Mouse (Mus musculus): ENCODE measurements around the gene Arrdc5.

Arrdc5 gene

DNA sequence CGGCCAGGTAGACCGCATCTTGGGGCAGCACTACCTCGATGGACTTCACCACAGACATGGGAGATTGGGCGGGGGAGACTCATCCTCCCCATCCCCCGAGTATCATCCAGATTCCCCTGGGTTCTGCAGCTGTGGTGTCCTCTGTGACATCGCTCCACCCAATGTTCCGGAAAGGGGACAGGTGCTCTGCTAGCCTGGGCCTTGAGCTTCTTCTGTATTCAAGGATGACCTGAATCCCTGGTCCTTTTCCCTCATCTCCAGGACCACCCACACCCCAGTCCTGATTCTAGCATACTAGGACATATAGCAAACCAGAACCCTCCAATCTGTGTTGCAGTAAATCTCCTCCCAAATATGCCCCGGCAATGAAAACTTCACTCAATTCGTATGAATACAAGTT lies at the start of gene Arrdc5:
Gene Arrdc5, minus strand, starts transcription at position 101 of the 400 bp plus-strand sequence.
- no peak for DNase-seq

- DNase-seq = no peak
Observed at GRCm38 (mm10) chr17:56348586-56348985, 48.5 kb upstream of the Arrdc5 start.

GRCm38 (mm10) chr17:56348128-56348527 lies 48.0 kb upstream of the Arrdc5 start:
- DNase-seq = no peak

DNA sequence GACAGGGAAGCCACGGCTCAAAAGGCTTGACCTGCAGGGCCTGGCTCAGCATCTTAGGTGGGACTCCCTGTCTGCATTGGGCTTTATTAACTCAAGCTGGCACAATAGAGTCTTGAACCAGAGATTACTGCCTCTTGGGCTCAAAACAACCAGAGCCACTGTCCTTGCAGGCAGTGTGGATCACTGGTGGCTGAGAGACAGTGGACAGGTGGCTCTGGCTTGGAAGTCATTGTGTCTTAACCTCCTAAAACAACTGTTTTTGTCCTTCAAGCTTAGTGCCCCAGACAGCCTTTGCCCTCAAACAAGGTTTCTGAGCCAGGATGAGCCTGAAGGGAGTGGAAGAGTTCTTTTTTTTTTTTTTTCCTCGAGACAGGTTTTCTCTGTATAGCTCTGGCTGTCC lies 45.3 kb upstream of the Arrdc5 start:
- no peak for DNase-seq

GRCm38 (mm10) chr17:56343466-56343865 lies 43.4 kb upstream of the Arrdc5 start:
- no peak for DNase-seq

GRCm38 (mm10) chr17:56340717-56341116 lies 40.6 kb upstream of the Arrdc5 start:
- no peak for DNase-seq

DNA sequence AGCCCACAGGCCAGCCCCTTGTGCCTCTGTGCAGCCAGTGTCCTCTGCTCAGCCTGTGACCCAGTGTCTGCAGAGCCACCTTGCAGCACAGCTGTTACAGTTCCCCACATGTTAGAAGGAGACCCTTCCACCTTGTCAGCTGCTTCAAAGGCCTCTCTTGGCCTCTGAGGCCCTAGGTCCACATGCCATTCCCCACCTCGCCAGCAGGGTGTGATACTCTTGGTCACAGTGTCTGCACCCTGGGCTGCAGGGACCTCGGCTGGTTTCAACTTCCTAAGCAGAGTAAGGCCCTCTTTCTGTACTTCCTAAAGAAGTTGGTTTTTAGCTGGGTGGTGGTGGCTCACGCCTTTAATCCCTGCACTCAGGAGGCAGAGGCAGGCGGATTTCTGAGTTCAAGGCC lies 38.8 kb upstream of the Arrdc5 start:
- peak; percentile 68 to 70 for DNase-seq

DNA sequence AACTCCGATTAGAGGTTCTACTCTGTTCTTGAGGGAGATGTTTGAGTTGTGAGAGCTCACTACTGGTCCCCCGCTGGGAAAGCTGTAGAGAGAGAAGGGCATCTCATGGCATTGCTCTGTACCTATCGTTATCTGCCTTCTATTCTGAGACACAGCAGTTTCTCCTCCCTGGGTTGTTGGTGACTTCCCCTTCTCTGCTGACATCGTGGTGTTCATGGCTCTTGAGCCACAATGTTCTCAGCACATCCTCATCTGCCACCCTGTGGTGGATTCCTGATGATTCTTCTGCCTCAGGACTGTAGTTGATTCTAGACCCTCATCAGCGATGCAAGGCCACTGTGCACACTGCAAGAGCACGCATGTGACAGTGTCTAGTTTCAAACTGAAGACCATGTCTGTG lies 37.7 kb upstream of the Arrdc5 start:
- no peak for DNase-seq

- peak; percentile 54 to 62 for DNase-seq
Observed at GRCm38 (mm10) chr17:56337190-56337589, 37.1 kb upstream of the Arrdc5 start.

GRCm38 (mm10) chr17:56332987-56333386 lies 32.9 kb upstream of the Arrdc5 start:
- no peak for DNase-seq

GRCm38 (mm10) chr17:56331256-56331655 lies 31.2 kb upstream of the Arrdc5 start:
- DNase-seq = no peak

GRCm38 (mm10) chr17:56330345-56330744 lies 30.3 kb upstream of the Arrdc5 start:
- peak; percentile 31 to 49 for DNase-seq

GRCm38 (mm10) chr17:56329267-56329666 lies 29.2 kb upstream of the Arrdc5 start:
- DNase-seq = no peak

DNA sequence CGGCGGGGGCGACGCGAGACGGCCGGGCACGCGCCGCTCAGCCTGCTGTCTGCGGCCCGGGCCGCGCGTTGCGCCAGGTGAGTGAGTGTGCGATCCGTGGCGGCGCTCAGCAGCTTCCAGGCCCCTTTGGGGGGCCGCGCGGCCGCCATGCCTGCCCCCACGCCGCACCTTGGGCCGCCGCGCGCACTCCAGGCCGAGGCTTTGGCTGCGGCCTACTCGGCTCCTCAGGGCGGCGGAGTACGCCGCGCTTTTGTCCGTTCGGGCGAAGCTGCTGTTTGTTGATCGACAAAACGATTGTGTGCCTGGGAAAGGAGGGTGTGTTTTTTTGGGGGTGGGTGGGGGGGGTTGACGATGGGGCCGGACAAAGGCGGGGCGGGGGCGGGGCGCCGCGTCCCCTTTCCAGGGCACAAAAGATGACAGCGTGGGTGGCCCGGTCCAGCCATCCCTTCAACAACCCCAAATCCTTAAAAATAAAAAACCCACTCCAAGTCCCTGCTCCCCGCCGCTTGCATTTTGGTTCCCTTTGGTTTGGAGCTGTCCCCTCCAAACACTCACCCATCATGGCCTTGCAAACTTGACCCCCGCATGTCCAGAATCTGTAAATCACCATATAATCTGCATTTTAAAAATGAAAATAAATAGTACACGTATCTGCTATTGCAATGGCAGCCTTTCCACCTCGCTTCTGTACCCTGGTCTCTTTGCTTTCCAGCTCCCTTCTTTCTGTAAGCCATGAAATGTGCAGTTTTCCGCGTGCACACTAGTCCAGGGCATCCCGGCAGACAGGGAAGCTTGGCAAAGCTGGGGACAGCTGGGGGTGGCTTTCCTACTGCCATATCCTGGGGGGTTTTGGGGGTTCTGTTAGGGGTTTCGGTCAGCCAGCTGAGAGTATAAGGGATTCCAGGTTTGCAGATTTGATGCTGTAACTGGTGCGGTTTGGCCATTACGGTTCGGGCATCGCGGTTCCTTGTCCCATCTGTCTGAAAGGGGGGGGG lies 26.4 kb upstream of the Arrdc5 start:
- no peak for DNase-seq

- peak; percentile 99 for DNase-seq
Observed at GRCm38 (mm10) chr17:56325450-56326152, 25.5 kb upstream of the Arrdc5 start, which contains the start of gene Kdm4b. Gene Kdm4b (plus strand): TSS chr17:56326062.

DNA sequence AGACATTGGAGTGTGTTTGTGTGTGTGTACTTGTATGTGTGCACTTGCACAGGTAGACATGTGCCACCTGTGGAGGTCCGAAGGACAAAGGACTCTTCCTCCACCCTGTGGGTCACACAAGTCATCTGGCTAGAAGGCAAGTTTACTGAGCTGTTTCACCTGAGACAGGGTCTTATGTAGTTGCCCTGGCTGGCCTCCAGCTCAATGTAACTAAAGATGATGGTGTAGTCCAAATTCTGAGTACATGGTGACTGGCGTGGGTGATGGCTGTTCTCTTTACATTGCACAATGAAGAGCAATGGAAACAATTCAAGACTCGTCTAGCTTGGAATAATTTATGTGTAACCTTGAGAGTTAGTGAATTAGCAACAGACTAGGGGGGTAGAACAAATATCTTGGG lies 24.3 kb upstream of the Arrdc5 start:
- DNase-seq = no peak

DNA sequence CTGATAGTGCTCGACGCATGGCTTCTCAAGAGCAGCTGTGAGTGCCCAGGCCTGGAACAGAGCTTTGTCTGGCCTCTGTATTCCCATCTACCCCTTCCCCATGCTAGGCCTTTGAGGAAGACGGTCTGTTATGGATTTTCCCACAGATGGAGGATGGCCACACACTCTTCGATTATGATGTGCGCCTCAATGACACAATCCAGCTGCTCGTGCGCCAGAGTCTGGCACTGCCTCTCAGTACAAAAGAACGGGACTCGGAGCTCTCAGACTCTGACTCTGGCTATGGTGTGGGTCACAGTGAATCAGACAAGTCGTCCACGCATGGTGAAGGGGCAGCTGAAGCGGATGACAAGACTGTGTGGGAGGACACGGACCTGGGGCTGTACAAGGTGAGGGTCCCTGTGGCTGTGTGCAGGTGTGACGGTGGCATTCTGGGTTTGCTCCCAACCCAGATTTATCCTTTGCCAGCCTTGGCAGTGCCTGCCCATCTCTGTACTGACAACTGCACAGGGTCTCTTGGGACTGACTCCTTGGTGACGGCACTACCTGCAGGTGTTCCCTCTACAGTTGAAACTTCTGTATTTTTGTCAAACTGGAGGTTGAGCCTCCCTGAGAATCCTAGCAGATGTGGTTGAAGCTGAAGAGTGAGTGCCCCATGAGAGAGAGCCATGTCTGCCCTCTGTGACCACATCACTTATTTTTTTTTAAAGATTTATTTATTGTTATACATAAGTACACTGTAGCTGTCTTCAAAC lies 9.3 kb upstream of the Arrdc5 start:
- no peak for DNase-seq

GRCm38 (mm10) chr17:56308088-56308487 lies 8.0 kb upstream of the Arrdc5 start:
- no peak for DNase-seq

DNA sequence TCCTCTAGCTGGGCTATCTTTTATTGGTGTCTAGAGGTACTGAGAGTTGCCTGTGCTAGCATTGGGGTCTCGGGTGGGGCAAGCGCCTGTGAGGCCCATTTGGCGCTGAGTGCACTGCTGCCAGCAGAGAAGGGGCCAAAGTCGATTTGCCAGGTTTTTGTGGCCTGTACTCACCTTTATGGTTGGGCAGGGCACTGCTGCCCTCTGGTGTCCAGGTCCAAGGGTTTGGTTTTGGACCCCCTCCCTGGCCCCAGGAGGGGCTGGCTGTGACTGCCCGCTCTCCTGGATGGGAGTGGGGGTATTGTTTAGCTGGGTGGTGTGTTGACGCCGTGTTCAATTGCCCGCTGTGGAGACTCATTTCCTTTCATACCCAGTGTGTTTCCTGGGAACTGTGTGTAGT lies 5.7 kb upstream of the Arrdc5 start:
- DNase-seq = peak; percentile 46 to 59

- peak in 1 of 2 experiments; percentile 44 for DNase-seq
Observed at GRCm38 (mm10) chr17:56305156-56305555, 5.1 kb upstream of the Arrdc5 start.

- peak in 1 of 2 experiments; percentile 35 for DNase-seq
Observed at GRCm38 (mm10) chr17:56304718-56305117, 4.6 kb upstream of the Arrdc5 start.

DNA sequence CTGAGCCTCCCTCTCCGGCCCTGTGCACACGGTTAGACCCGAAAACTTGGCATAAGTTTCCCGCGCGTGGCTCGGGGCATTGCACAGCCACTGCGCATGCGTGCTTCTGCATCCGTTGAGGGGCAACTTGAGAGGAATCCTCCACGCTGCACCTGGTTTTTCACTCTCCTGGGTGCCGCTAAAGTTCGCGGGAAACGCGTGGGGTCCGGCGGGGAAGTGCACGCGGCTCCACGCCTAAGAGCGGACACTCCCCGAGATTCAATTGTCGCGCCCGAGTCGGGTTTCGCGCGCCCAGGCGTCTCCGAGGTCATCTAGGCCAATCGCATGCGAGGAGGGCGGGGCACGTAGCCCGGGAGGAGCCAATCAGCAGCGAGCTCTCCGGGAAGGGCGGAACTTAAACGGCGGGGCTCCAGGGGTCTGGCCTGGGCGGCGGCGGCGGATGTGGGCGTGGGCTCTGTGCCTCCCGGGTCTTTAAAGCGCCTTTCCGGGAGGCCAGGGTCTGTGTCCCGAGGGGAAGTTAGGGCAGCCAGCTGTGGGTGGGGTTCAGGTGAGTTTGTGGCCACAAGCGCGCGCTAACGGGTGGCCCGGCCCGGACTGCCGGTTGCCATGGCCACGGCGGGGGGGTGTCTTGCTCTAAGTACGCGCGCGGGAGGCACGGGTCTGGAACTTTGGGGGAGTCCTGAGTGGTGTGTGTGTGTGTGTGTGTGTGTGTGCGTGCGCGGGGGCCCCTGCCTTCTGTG lies 3.9 kb upstream of the Arrdc5 start:
- DNase-seq = peak; percentile 97 to 98
